Mouse (Mus musculus) gastrocnemius, adult 18-20 months (tissue): ENCODE data around the gene Henmt1. TPM values are rescaled to one million over a fixed set of nuclear protein-coding genes. Genes with fewer than 3 reads are reported as not detected.

Source experiments
- DNase-seq: peaks from one replicate; pipeline ENCODE4 v3.0.0; 2021; ENCODE audit warnings: low spot score
- long read RNA-seq, 2 experiments: library from polyadenylated mRNA; stranded (forward); transcript quantifications; one replicate each; pipeline ENCODE4 v2.0.0; 2021
- total RNA-seq, 2 experiments: library from RNA; stranded (reverse); gene quantifications; 2 replicates each; pipeline ENCODE4 v1.2.3; 2021

Gene Henmt1
- total RNA-seq, result not detected
- long read RNA-seq, experiment 1, result 0 reads
- long read RNA-seq, experiment 2, result 0 reads

DNA sequence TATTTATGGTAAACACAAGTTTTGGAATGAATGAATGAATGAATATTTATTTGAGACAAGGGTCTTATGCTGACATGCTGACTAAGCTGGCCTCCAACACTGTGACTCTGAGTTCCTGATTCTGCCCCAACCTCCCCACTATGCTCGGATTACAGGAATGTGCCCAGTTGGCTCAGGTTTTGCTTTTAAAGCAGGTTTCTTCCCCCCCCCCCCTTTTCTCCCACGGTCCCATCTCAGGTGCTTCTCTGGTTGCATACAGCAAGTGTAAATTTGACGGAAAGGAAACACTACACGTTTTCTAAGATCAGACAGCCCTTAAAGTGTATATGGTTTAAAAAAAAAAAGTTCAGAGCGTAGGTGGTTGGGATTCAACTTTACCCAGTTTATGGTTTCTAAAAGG, at the start of gene Henmt1:
Gene Henmt1, plus strand, starts transcription at position 301 of the 400 bp plus-strand sequence.
- DNase-seq, result no peak

DNA sequence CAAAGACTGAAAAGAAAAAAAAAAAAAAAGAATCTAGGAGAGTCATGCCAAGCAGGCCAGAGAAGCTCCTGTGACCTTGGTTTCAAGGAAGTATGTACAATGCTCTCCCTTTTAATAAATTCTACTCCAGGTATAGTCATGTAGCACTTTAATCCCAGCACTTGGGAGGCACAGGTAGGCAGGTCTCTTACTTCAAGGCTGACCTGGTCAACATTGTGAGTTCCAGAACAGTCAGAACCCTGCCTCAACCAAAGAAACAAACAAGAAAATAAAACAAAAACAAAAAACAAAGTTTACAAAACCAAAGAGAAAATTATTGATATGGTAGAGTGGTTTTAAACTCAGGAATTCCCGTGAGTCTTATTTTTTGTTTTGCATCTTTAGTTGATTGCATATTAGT, 49.8 kb upstream of the Henmt1 start, which contains the start of gene Fndc7:
Gene Fndc7, minus strand, starts transcription at position 101 of the 400 bp plus-strand sequence.
- DNase-seq, result no peak

DNA sequence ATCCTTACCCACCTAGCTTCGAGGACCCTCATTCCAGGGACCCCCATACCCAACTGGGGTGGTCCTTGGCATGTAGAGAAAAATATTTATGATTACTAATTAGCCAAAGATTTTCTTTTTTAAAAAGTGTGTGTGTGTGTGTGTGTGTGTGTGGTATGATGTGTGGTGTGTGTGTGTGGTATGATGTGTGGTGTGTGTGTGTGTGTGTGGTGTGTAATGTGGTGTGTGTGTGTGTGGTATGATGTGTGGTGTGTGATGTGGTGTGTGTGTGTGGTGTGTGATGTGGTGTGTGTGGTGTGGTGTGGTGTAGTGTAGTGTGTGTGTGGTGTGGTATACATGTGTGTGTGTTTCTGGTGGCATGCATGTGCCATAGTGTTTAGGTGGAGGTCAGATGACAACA, 47.6 kb upstream of the Henmt1 start:
- no peak for DNase-seq

DNA sequence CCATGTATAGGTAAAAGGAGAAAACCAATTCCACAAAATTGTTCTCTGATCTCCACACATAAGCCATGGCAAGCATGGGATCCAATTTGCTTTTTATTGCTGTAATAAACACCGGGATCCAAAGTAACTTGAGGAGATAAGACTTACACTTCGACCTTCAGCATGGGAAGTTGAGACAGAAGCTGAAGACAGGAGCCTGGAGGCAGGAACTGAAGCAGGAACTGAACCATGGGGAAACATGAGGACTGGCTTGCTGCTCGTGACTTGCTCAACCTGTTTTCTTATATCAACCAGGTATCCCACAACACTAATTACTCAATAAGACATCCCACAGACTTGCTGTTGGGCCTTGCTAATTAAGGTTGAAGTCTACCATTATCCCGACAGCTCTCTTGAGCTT, 46.8 kb upstream of the Henmt1 start:
- DNase-seq, result no peak

DNA sequence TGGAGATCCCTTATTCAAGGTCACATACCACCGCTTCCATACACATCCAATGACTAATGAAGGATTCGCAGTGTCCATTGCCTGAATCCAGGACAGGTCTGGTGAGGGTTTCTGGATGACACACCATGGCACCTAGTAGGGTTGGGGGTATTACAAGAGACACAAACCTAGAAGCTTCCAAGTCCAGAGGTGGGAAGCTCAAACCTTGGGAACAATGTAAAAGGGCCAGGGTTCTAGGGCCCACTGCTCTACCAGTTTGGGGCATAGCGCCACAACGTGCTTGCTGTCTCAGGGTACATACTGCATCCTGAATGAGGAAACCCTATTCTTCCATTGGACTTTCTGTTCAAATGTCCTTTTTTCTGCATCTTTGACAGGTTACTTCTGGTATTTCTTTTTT, 41.0 kb upstream of the Henmt1 start:
- DNase-seq, result no peak

DNA sequence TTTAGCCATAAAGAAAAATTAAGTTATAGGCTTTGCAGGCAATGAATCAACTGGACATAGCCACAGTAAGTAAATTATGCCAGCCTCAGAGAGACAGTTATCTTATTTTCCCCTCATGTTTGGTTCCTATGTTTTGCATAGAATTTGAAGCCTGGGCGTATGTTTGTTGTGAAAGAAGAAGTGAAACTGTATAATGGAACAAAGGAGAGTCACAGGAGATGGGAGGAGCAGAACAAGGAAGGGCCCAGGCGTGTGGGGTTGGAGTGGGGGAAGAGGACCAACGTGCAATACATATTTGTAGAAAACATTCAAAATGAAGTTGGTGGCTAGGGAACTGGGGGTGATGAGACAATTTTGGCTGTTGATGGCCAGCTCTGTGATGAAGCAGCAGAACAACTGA, 39.5 kb upstream of the Henmt1 start:
- no peak for DNase-seq

DNA sequence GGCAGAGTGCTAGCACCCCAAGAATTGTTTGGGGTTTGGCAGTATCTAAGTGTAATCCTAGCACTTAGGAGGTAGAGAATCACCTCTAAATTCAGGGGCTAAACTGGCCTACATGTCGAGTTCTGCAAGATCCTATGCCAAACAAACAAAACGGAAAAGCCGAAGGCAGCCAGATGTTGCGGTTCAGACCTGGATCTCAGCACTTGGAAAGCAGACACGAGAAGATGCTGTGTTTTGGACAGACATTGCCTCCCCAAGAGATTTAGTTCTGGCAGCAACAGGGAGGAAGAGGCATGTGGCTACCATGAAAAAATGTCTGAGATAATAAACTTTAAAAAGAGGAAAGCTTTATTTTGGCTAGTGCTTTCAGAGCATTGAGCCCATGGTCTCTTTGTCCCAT, 39.0 kb upstream of the Henmt1 start:
- peak; percentile 27 for DNase-seq

DNA sequence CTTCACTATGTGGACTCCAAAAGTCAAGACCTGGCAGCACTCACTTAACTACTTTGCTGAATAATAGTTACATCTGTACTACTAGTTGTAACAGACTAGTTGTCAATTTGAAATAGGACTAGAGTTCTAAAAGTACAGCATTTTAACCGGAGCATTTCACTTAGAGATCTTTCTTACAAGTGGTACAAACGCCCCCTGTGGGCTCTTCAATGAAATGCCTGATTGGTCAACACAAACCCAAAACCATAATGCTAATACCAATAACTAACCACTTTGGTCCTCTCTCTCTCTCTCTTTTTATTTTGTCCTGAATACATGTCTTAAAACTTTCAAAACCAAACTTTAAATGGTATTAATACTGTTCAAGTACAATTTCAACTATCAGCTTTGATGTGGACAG, 37.6 kb upstream of the Henmt1 start:
- DNase-seq, result no peak

DNA sequence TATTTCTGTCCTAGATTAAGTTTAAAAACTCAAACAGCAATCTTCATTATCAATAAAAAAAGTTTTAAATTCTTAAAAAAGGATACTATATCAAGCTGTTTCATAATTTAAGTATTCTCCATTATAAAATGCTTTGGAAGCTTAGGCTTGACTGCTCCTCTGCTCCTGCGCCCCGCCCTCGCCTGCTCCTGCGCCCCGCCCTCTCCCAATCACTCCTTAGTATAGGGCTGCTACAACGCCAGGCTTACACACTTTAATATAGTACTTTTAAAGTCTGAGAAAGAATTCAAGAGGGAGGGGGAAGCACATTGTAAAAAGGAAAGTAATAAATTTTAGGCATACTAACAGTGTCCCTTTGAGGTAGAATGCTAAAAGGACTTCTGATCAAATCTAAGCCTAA, 36.7 kb upstream of the Henmt1 start:
- DNase-seq, result no peak

DNA sequence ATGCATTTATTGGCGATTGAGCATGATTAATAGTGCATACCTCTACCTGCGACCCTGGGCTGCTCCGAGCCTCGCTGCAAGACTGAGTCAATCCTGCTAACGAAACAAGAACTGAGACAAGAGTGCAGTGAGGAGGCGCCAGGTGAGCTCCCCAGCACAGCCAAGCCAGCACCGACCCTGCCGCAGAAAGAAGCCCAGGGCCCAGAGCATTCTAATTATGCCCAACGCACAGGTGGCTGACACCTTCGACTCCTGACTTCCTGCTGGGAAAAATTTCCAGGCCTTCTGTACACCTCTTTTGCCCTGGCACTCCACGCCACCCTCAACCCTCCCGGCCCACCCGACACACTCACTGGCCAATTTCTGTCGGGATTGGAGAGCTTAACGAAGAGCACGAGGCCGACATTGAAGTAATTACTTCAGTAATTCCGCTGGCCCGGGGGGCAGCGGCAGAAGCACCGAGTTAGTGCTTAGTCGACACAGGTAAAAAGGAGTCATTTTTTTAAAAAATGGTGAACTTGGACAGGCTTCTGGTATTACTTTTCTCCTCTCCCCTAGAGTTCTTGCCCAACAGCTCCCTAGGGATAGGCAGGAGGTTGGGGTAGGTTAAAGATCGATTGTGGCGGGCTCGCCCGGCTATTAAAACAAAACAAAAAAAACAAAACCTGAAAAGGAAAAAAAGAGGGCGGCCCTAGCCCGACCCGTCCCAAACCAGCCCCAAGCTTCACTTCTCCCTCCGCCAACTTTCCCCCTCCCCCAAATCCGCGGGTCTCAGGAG, 29.2 kb upstream of the Henmt1 start:
- no peak for DNase-seq

DNA sequence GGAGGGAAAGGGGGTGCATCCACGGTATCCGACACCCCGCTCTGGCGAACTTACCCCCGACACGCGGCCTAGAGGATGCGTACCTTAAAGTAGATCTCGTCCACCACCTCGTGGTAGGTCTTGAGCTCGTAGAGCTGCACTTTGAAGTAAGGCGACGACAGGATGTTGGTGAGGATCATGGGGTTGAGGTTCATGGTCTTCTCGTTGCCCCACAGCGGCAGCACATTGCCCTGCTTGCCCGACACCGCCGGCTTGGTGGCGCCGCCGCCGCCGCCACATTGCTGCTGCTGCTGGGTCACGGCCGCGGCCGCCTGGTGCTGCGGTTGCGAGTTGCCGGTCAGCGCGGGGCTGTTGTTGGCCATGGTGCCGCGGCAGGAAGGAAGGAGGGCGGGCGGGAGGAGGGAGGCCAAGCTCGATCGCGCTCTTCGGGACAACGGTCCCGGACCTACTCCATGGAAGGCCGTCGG, 28.6 kb upstream of the Henmt1 start:
- DNase-seq, result peak; percentile 43

DNA sequence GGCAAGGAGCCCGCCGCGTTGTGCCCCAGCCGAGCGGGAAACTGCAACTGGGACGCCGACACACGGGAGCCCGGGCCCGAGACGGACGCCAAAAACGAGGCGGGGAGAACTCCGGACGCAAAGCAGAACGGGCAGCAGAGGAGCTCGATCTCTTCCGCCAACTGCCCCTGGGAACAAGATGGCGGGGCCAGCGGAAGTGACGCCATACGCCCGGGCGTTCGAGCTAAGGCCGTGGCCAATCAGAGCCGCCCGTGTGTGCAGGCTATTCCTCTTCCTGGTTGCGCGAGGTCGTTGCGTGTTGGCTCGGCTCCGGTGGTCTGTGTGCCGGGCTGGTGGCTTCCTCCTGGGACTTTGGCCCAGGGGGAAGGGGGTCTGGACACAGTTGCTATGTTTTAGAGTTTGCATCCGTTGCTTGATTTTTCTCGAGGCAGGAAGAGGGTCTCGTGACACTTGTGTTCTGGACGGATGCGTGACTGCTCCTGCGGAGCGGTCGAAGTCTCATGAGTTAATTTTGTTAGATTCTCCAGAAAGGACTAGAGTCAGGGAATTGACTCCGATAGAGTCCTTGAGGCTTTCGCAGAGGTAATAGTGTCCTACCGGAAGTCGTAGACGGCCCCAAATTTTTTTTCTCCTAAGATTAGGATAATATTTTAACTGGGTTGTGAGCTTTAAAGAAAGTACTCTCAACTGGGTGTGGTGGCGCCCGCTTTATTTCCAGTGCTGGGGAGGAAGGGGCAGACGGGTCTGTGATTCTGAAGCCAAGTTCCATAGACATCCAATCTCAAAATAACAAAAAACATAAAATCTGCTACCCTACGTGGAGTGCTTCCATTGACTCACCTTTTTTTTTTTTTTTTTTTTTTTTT, 27.9 kb upstream of the Henmt1 start, which contains the start of gene Prpf38b:
Gene Prpf38b, minus strand, starts transcription at position 180 of the 866 bp plus-strand sequence.
- peak; percentile 95 for DNase-seq

DNA sequence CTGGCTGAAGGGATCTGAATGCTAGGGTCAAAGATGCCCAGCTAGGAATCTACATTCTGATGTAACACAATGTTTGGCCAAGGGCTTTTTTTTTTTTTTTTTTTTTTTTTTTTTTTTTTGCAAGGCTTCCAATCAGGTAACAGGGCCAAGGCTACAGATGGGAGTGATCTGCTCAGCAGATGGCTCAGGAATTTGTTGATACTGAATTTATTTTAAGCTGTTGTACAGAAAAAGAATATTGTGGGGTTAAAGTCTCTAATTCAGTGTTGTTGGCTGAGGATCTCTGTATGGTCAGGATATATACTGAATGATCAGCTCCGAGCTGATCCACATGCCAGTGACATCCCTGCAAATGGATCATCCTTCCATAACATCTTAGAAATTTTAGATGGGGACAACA, 23.7 kb upstream of the Henmt1 start:
- DNase-seq, result no peak

DNA sequence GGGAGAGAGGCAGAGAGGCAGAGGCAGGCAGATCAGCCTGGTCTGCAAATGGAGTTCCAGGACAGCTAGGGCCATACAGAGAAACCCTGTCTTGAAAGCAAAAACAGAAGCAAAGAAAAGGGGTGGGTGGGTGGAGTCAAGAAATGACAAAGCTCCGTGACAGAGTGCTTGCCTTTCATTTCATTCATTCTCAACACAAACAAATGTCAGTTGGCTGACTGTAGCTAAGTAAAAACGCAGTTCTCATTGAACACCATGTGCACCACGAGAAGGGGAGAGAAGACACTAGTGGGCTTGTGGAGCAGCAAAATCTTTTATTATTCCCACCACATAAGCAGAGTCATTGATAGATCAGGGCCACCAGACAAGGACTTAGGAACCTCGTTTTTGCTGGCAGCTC, 22.8 kb upstream of the Henmt1 start:
- DNase-seq, result no peak

DNA sequence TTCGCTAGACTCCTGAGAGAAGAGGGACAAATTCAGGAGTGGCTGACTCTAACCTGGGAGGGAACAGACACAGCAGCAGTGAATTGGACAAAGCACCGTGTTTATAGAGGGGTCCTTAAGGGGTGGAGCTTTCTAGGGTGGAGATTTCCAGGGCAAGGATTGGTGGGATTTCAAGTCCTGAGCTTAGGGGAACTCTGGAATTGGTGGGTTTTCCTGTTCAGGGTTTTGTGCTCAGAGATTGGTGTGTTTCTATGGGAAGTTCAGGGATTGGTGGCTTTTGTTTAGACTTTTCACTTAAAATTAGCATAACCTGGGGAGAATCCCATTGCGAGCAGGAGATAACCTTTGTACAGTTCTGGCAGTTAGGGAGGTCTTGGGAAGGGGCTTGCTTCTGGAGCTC, 21.7 kb upstream of the Henmt1 start:
- DNase-seq, result no peak

DNA sequence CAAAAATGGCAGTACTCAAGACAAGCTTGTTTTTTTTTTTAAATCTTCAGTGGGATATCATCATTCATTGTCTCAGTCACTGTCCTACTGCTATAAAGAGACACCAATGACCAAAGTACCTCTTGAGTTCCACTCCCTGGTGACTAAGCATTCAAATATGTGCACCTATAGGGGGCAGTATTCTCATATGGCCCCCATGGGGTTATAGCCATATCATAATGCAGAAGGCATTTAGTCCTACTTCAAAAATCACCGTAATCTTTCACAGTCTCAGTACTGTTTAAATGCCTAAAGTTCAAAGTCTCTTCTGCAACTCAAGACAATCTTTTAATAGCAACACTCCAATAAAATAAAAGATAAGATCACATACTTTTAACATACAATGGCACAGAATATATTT, 20.8 kb upstream of the Henmt1 start:
- no peak for DNase-seq

DNA sequence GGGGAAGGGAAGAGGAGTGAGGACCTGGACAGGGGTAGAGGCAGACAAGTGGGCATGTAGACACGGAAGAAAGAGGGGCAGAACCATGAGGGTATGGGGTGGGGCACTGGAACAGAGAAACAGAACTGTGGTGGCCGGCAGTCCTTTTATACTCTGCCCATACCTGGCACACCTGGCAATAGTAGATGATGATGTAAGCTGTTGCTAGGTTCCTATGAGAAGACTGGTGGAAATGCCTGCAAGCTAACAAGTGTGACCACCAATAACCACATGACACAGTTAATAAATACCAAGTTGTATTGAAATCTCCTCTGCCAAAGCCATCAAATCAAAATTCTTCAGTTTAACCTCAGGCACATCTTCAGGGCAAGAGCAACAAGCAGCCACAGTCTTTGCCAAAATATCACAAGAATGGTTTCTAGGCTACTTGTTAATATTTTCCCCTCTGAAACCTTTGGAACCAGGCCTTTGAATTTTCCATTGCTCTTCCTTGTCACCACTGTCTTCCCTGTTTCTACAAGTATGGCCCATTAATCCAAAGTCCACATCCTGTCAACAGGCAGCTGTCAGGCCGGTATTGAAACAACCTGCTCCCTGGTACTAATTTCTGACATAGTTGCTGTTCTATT, 19.1 kb upstream of the Henmt1 start:
- DNase-seq, result no peak

DNA sequence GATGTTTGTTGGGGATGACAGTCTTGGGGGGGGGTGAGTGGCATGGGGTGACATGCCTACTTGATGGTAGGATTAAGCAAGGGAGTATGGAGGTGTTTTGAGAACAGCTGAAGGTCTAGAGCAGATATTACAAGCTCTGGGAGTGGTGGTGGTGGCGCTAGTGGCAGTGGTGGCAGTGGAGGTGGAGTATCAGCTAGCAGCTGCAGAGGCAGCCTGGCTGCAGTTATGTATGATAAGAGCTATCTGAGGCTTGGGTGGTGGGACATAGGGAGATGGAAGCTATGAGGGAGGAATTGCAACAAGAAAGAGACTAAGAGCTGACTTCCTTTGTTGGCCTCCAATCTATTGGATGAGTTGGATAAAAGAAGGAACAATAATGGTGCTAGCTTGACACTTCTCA, 17.9 kb upstream of the Henmt1 start:
- DNase-seq, result no peak

DNA sequence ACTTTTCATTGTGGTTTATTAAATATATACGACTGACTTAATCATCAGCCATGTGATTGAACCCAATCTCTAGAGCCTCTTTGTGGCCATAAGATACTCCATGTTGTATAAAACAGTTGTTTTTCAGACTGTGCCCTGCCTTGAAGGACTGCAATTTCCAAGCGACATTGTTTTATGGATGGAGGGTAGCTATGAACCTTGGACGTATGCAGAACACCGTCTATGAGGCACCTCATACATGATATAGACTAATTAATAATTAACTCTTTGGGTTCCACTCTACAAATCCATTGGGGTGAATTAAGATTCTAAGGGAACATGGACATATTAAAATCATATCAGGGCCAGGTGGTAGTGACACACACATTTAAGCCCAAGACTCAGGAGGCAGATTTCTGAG, 14.0 kb upstream of the Henmt1 start:
- DNase-seq, result no peak

DNA sequence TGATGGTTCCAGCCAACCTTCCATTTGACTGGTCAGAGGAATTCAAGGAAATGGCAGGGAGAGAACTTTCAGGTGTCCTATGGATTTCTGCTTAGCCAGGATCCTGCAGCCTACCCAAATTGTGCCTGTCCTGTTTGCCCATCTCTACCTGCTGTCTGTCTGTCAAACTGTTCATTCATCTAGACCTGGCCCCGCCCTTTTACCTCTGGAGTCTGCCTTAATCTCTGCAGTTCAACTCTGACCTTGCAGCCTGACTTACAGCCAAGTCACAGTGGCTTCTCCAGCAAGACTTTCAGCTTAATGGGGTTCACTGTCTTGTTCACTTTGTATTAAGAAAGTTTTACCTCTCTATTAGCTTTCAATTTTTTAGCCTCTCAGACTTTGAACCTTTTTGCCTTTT, 13.4 kb upstream of the Henmt1 start:
- DNase-seq, result no peak

DNA sequence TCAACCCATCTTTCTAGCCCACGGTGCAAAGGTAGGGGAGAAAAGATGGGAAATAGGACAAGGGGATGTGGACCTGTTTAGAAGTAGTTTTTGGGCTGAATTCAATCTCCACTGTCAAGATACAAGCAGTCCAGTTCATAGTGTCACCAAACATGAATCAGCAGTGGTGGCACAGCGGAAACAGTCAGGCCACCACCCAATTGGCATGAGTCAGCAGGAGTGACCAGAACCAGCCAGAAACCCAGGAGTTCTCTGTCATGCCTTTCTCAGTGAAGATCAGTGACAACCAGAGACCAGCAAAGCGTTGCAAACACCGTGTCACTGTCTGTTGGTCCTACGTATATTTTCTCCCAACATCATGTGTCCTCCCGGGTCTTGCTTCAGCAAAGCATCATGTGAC, 6.1 kb upstream of the Henmt1 start:
- DNase-seq, result no peak

DNA sequence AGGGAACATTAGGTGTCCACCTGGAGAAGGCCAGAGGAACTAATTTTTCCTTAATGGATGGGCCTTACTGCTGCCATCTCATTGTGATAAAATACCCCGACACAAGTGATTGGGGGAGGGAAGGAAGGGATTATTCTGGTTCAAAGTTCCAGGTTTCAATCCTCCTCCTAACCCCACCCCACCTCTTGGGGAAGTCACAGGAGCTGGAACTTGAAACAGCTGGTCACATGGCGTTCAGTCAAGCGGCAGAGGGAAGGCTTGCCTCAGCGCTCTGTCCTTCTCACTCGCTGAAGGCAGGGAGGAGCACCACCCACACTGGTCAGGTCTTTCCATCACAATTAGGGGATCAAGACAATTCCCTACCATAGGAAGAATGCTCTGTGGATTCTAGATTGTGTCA, 982 bp upstream of the Henmt1 start:
- DNase-seq, result no peak
